Mouse (Mus musculus) cortical plate, adult 2 months (tissue): Measurements from ENCODE around the gene Sh3bp5. TPM values are rescaled to one million over a fixed set of nuclear protein-coding genes. Genes with fewer than 3 reads are reported as not detected.

Experiments
- H3K27ac ChIP-seq: fragments of 200-500 bp; 2 replicates; pipeline ENCODE4 v1.5.1; 2012; ENCODE audit warnings: low read length, control low read depth, inconsistent platforms; ENCODE audit not compliant: insufficient read depth
- H3K4me1 ChIP-seq: fragments of 200-500 bp; 2 replicates; pipeline ENCODE4 v1.6.1; 2011; ENCODE audit warnings: low read length; ENCODE audit not compliant: control insufficient read depth, insufficient read depth
- H3K4me3 ChIP-seq: fragments of 200-500 bp; 2 replicates; pipeline ENCODE4 v1.5.1; 2011; ENCODE audit warnings: mild to moderate bottlenecking, low read length, control low read depth; ENCODE audit not compliant: insufficient read depth
- CTCF ChIP-seq: fragments of 200-500 bp; IDR thresholded peaks from 2 replicates; pipeline ENCODE4 v1.5.1; 2011; ENCODE audit warnings: mild to moderate bottlenecking, control low read depth, low read length; ENCODE audit not compliant: insufficient read depth; ENCODE audit errors: extremely low read depth
- POLR2A ChIP-seq: fragments of 200-500 bp; IDR thresholded peaks from 2 replicates; pipeline ENCODE4 v1.6.1; 2011; ENCODE audit warnings: mild to moderate bottlenecking, low read length, control low read depth; ENCODE audit not compliant: insufficient read depth; ENCODE audit errors: extremely low read depth
- polyA plus RNA-seq: library from polyadenylated mRNA; depleted of rRNA; stranded (reverse); fragments of >200 nt; gene quantifications from 2 replicates; pipeline ENCODE4 v1.2.3, GENCODE M21; 2012

The Sh3bp5 gene
- polyA plus RNA-seq, 1 experiment: 43.8 TPM

GRCm38 (mm10) chr14:31404663-31405062 lies 31.2 kb downstream of the Sh3bp5 start:
- no peak overlapping the region for H3K4me3 ChIP-seq
- TF ChIP-seq CTCF (no peak), POLR2A (no peak)
- H3K27ac ChIP-seq: no peak overlapping the region
- H3K4me1 ChIP-seq: peaks cover 7% of the 10 kb centered on the region

- TF ChIP-seq POLR2A: no peak
- no peak for TF ChIP-seq CTCF
- Histone ChIP-seq H3K4me3 (no peak overlapping the region), H3K4me1 (peaks cover 7% of the 10 kb centered on the region), H3K27ac (no peak overlapping the region)
These were observed 31.9 kb downstream of the Sh3bp5 start for GRCm38 (mm10) chr14:31403995-31404394.

- no peak overlapping the region for H3K4me3 ChIP-seq
- H3K27ac ChIP-seq: no peak overlapping the region
- peaks cover 7% of the 10 kb centered on the region for H3K4me1 ChIP-seq
- no peak for TF ChIP-seq CTCF
- TF ChIP-seq POLR2A: no peak
These were observed 32.3 kb downstream of the Sh3bp5 start for GRCm38 (mm10) chr14:31403556-31403955.

- H3K27ac ChIP-seq: 0 out of 2 replicates have a peak overlapping the region, but pooled peaks have one; percentile 26
- peaks cover 9% of the 10 kb centered on the region for H3K4me1 ChIP-seq
- TF ChIP-seq CTCF: no peak
- no peak for TF ChIP-seq POLR2A
- no peak overlapping the region for H3K4me3 ChIP-seq
These were observed 33.2 kb downstream of the Sh3bp5 start for GRCm38 (mm10) chr14:31402693-31403092.

- TF ChIP-seq CTCF: no peak
- TF ChIP-seq POLR2A: no peak
- Histone ChIP-seq H3K4me3 (no peak overlapping the region), H3K27ac (no peak overlapping the region), H3K4me1 (peaks cover 13% of the 10 kb centered on the region)
These were observed 33.9 kb downstream of the Sh3bp5 start for GRCm38 (mm10) chr14:31401918-31402427.

- 0 out of 2 replicates have a peak overlapping the region, but pooled peaks have one; percentile 5 for H3K27ac ChIP-seq
- H3K4me1 ChIP-seq: peaks cover 15% of the 10 kb centered on the region
- TF ChIP-seq CTCF (no peak), POLR2A (no peak)
- H3K4me3 ChIP-seq: no peak overlapping the region
These were observed 35.0 kb downstream of the Sh3bp5 start for GRCm38 (mm10) chr14:31400896-31401295.

GRCm38 (mm10) chr14:31400246-31400645 lies 35.6 kb downstream of the Sh3bp5 start:
- H3K27ac ChIP-seq: peak overlapping the region; percentile 2; the same call in 1 of the 2 replicates

GRCm38 (mm10) chr14:31399271-31399670 lies 36.6 kb downstream of the Sh3bp5 start:
- peaks cover 14% of the 10 kb centered on the region for H3K4me1 ChIP-seq
- no peak overlapping the region for H3K4me3 ChIP-seq
- TF ChIP-seq CTCF (no peak), POLR2A (no peak)
- no peak overlapping the region for H3K27ac ChIP-seq

More at GRCm38 (mm10) chr14:31400246-31400645, 35.6 kb downstream of the Sh3bp5 start:
- Histone ChIP-seq H3K4me1 (peaks cover 17% of the 10 kb centered on the region), H3K4me3 (no peak overlapping the region)
- TF ChIP-seq POLR2A: no peak
- no peak for TF ChIP-seq CTCF

GRCm38 (mm10) chr14:31398819-31399218 lies 37.1 kb downstream of the Sh3bp5 start:
- H3K27ac ChIP-seq: no peak overlapping the region
- H3K4me1 ChIP-seq: peaks cover 14% of the 10 kb centered on the region
- H3K4me3 ChIP-seq: no peak overlapping the region
- TF ChIP-seq CTCF (no peak), POLR2A (no peak)

- no peak overlapping the region for H3K27ac ChIP-seq
- peaks cover 18% of the 10 kb centered on the region for H3K4me1 ChIP-seq
- H3K4me3 ChIP-seq: no peak overlapping the region
- TF ChIP-seq CTCF: no peak
- TF ChIP-seq POLR2A: no peak
These were observed 37.9 kb downstream of the Sh3bp5 start for GRCm38 (mm10) chr14:31397791-31398595.
